Mouse (Mus musculus) C2C12 (cell line): Measurements from ENCODE around the gene Arhgap31.

ENCODE experiments used
- CTCF ChIP-seq: IDR thresholded peaks from one replicate; pipeline ENCODE4 v1.5.1; 2011; ENCODE audit not compliant: control insufficient read depth, insufficient read depth, insufficient read length
- FOSL1 ChIP-seq: IDR thresholded peaks from one replicate; pipeline ENCODE4 v1.8.0; 2011; ENCODE audit warnings: mild to moderate bottlenecking, low read length; ENCODE audit not compliant: poor library complexity, insufficient read depth, severe bottlenecking
- MAX ChIP-seq: IDR thresholded peaks from one replicate; pipeline ENCODE4 v1.6.1; 2011; ENCODE audit warnings: mild to moderate bottlenecking, control low read depth
- MYOD1 ChIP-seq: IDR thresholded peaks from one replicate; pipeline ENCODE4 v1.6.1; 2011; ENCODE audit warnings: low read depth; ENCODE audit not compliant: control insufficient read depth, insufficient read length
- USF1 ChIP-seq: IDR thresholded peaks from one replicate; pipeline ENCODE4 v1.6.1; 2011; ENCODE audit warnings: low read depth, mild to moderate bottlenecking, control low read depth, moderate library complexity

GRCm38 (mm10) chr16:38743941-38744673, 31.0 kb upstream of the Arhgap31 start:
- TF ChIP-seq MYOD1: no peak
- TF ChIP-seq CTCF: no peak
- TF ChIP-seq FOSL1: no peak
- TF ChIP-seq MAX: no peak
- no peak for TF ChIP-seq USF1
